Mouse (Mus musculus): ENCODE data around the gene Asprv1. TPM values are rescaled to one million over a fixed set of nuclear protein-coding genes. Genes with fewer than 3 reads are reported as not detected.

Asprv1 gene
- polyA plus RNA-seq (2012; rRNA removed) (0.26 and 0.33 TPM in 2 replicates), polyA plus RNA-seq (2014; fragmentation: Nextera tagmentation; extraction: Ambion mirVana) (0.23 and 0.28 TPM in 2 replicates)

GRCm38 (mm10) chr6:86627946-86628345 lies at the start of gene Asprv1:
TSS of gene Asprv1 (plus strand) at chr6:86628164.
- DNase-seq (ENCODE audit: low read depth in 3 of 3, low spot score in 3 of 3) (no peak), ATAC-seq (ENCODE audit: insufficient read depth) (no peak)
- no peaks in the 10 kb centered on the region for H3K27me3 ChIP-seq (ENCODE audit: control insufficient read depth, insufficient read depth, low read length)
- no peaks in the 10 kb centered on the region for H3K9me3 ChIP-seq (ENCODE audit: control insufficient read depth, low read length)
- TF ChIP-seq CTCF (IDR thresholded peaks at IDR 0.05; ENCODE audit: low read depth) (no peak), EP300 (IDR thresholded peaks at IDR 0.05; ENCODE audit: low read depth) (no peak)
- no peak within 1 kb of the TSS for H3K4me3 ChIP-seq (ENCODE audit: insufficient read depth in 1 of 2, low read depth in 2 of 2, low read length in 2 of 2)
- H3K4me1 ChIP-seq (replicated peaks; ENCODE audit: control insufficient read depth in 2 of 2, insufficient read depth in 2 of 2, low read length in 1 of 2): no peaks in the 10 kb centered on the region
- WGBS (ENCODE audit: insufficient replicate concordance): 55% methylated on average over 10 of the region's 10 CpGs
- no peak within 1 kb of the TSS for H3K9ac ChIP-seq (replicated peaks)
- H3K36me3 ChIP-seq (replicated peaks; ENCODE audit: control insufficient read depth, insufficient read depth, low read depth): no peaks in the 10 kb centered on the region
- H3K27ac ChIP-seq: no peak within 1 kb of the TSS
- no peak within 1 kb of the TSS for H3K4me2 ChIP-seq (ENCODE audit: low read depth)

- DNase-seq (ENCODE audit: low read depth in 3 of 3, low spot score in 3 of 3) (no peak), ATAC-seq (ENCODE audit: insufficient read depth) (no peak)
- no peaks in the 10 kb centered on the region for H3K9me3 ChIP-seq (ENCODE audit: control insufficient read depth, low read length)
- H3K4me1 ChIP-seq (replicated peaks; ENCODE audit: control insufficient read depth in 2 of 2, insufficient read depth in 2 of 2, low read length in 1 of 2): no peaks in the 10 kb centered on the region
- no peak overlapping the region for H3K9ac ChIP-seq (replicated peaks)
- no peak overlapping the region for H3K4me3 ChIP-seq (ENCODE audit: insufficient read depth in 1 of 2, low read depth in 2 of 2, low read length in 2 of 2)
- no peaks in the 10 kb centered on the region for H3K36me3 ChIP-seq (replicated peaks; ENCODE audit: control insufficient read depth, insufficient read depth, low read depth)
- no peaks in the 10 kb centered on the region for H3K27me3 ChIP-seq (ENCODE audit: control insufficient read depth, insufficient read depth, low read length)
- WGBS (ENCODE audit: insufficient replicate concordance): 81% methylated on average over 2 of the region's 2 CpGs
- TF ChIP-seq EP300 (IDR thresholded peaks at IDR 0.05; ENCODE audit: low read depth) (no peak), CTCF (IDR thresholded peaks at IDR 0.05; ENCODE audit: low read depth) (no peak)
- H3K4me2 ChIP-seq (ENCODE audit: low read depth): no peak overlapping the region
- no peak overlapping the region for H3K27ac ChIP-seq
Observed at GRCm38 (mm10) chr6:86578396-86578795, 49.6 kb upstream of the Asprv1 start.

- Histone ChIP-seq H3K4me1 (replicated peaks; ENCODE audit: control insufficient read depth in 2 of 2, insufficient read depth in 2 of 2, low read length in 1 of 2) (peaks cover 0 to 4% of the 10 kb centered on the region in 2 experiments; a peak in 1 of 4 replicates), H3K27me3 (ENCODE audit: control insufficient read depth, insufficient read depth, low read length) (no peaks in the 10 kb centered on the region), H3K27ac (no peak overlapping the region), H3K9ac (replicated peaks) (no peak overlapping the region), H3K4me3 (ENCODE audit: insufficient read depth in 1 of 2, low read depth in 2 of 2, low read length in 2 of 2) (no peak overlapping the region), H3K4me2 (ENCODE audit: low read depth) (no peak overlapping the region), H3K9me3 (ENCODE audit: control insufficient read depth, low read length) (no peaks in the 10 kb centered on the region), H3K36me3 (replicated peaks; ENCODE audit: control insufficient read depth, insufficient read depth, low read depth) (no peaks in the 10 kb centered on the region)
- 43% methylated on average over 2 of the region's 2 CpGs for WGBS (ENCODE audit: insufficient replicate concordance)
- ATAC-seq (ENCODE audit: insufficient read depth) (no peak), DNase-seq (ENCODE audit: low read depth in 3 of 3, low spot score in 3 of 3) (no peak)
- no peak for TF ChIP-seq EP300 (IDR thresholded peaks at IDR 0.05; ENCODE audit: low read depth)
Observed at GRCm38 (mm10) chr6:86579066-86579784, 48.7 kb upstream of the Asprv1 start.

- no peak for DNase-seq (ENCODE audit: low read depth in 3 of 3, low spot score in 3 of 3)
- Histone ChIP-seq H3K27me3 (ENCODE audit: control insufficient read depth, insufficient read depth, low read length) (no peaks in the 10 kb centered on the region), H3K27ac (no peak overlapping the region), H3K4me2 (ENCODE audit: low read depth) (no peak overlapping the region), H3K9me3 (ENCODE audit: control insufficient read depth, low read length) (no peaks in the 10 kb centered on the region), H3K9ac (replicated peaks) (no peak overlapping the region), H3K4me1 (replicated peaks; ENCODE audit: control insufficient read depth in 2 of 2, insufficient read depth in 2 of 2, low read length in 1 of 2) (peaks cover 0 to 10% of the 10 kb centered on the region in 2 experiments; a peak in 1 of 4 replicates), H3K36me3 (replicated peaks; ENCODE audit: control insufficient read depth, insufficient read depth, low read depth) (no peaks in the 10 kb centered on the region), H3K4me3 (ENCODE audit: insufficient read depth in 1 of 2, low read depth in 2 of 2, low read length in 2 of 2) (no peak overlapping the region)
- no peak for ATAC-seq (ENCODE audit: insufficient read depth)
- WGBS (ENCODE audit: insufficient replicate concordance): 77% methylated on average over 3 of the region's 3 CpGs
- TF ChIP-seq EP300 (IDR thresholded peaks at IDR 0.05; ENCODE audit: low read depth): no peak
- no peak for TF ChIP-seq CTCF (IDR thresholded peaks at IDR 0.05; ENCODE audit: low read depth)
Observed at GRCm38 (mm10) chr6:86579926-86580325, 48.0 kb upstream of the Asprv1 start.

GRCm38 (mm10) chr6:86583141-86583540 lies 44.8 kb upstream of the Asprv1 start:
- ATAC-seq (ENCODE audit: insufficient read depth) (no peak), DNase-seq (ENCODE audit: low read depth in 3 of 3, low spot score in 3 of 3) (no peak)
- peaks cover 4 to 14% of the 10 kb centered on the region in 2 experiments; a peak in 2 of 4 replicates for H3K4me1 ChIP-seq (replicated peaks; ENCODE audit: control insufficient read depth in 2 of 2, insufficient read depth in 2 of 2, low read length in 1 of 2)
- H3K9me3 ChIP-seq (ENCODE audit: control insufficient read depth, low read length): no peaks in the 10 kb centered on the region
- no peaks in the 10 kb centered on the region for H3K27me3 ChIP-seq (ENCODE audit: control insufficient read depth, insufficient read depth, low read length)
- no peak overlapping the region for H3K27ac ChIP-seq
- TF ChIP-seq EP300 (IDR thresholded peaks at IDR 0.05; ENCODE audit: low read depth) (no peak), CTCF (IDR thresholded peaks at IDR 0.05; ENCODE audit: low read depth) (no peak)
- no peak overlapping the region for H3K4me3 ChIP-seq (ENCODE audit: insufficient read depth in 1 of 2, low read depth in 2 of 2, low read length in 2 of 2)
- H3K4me2 ChIP-seq (ENCODE audit: low read depth): no peak overlapping the region
- H3K36me3 ChIP-seq (replicated peaks; ENCODE audit: control insufficient read depth, insufficient read depth, low read depth): no peaks in the 10 kb centered on the region
- 79% methylated on average over 3 of the region's 3 CpGs for WGBS (ENCODE audit: insufficient replicate concordance)
- H3K9ac ChIP-seq (replicated peaks): no peak overlapping the region
